Mouse (Mus musculus) bone marrow, adult 2 months (tissue): ENCODE results near the gene Col5a1.

ENCODE experiments used
- CTCF ChIP-seq: fragments of 200-500 bp; IDR thresholded peaks from 2 replicates; pipeline ENCODE4 v1.5.1; 2011; ENCODE audit warnings: low read length, control low read depth; ENCODE audit not compliant: control insufficient read depth, insufficient read depth
- POLR2A ChIP-seq: fragments of 200-500 bp; IDR thresholded peaks from 2 replicates; pipeline ENCODE4 v1.6.1; 2011; ENCODE audit warnings: low read depth, mild to moderate bottlenecking, control low read depth, low read length, borderline replicate concordance; ENCODE audit not compliant: control insufficient read depth

- no peak for TF ChIP-seq POLR2A
- TF ChIP-seq CTCF: no peak
These were observed 189.5 kb downstream of the Col5a1 start for GRCm38 (mm10) chr2:28075616-28076187.
